Mouse (Mus musculus): ENCODE results near the gene Manba. TPM values are rescaled to one million over a fixed set of nuclear protein-coding genes. Genes with fewer than 3 reads are reported as not detected.
"Not testable (repeated sequence)": the region's sequence is repeated elsewhere in the genome, so short reads cannot be mapped to it uniquely, and the experiment has no call there.

Gene Manba
- total RNA-seq, 2 experiments from 2014 or later = 1.4 to 17.6 TPM

- no peak for ATAC-seq (replicated peaks; ENCODE audit: low FRiP score, poor library complexity, severe bottlenecking)
Measured at GRCm38 (mm10) chr3:135519584-135519983, 34.2 kb downstream of the Manba start.

- no peak for ATAC-seq (replicated peaks; ENCODE audit: low FRiP score, poor library complexity, severe bottlenecking)
Measured at GRCm38 (mm10) chr3:135521963-135522362, 36.6 kb downstream of the Manba start.

GRCm38 (mm10) chr3:135522618-135523355 lies 37.4 kb downstream of the Manba start:
- no peak for ATAC-seq (replicated peaks; ENCODE audit: low FRiP score, poor library complexity, severe bottlenecking)

GRCm38 (mm10) chr3:135524900-135525299 lies 39.5 kb downstream of the Manba start:
- ATAC-seq (replicated peaks; ENCODE audit: low FRiP score, poor library complexity, severe bottlenecking) = not testable (repeated sequence)

- no peak for ATAC-seq (replicated peaks; ENCODE audit: low FRiP score, poor library complexity, severe bottlenecking)
Measured at GRCm38 (mm10) chr3:135529670-135530069, 44.3 kb downstream of the Manba start.

GRCm38 (mm10) chr3:135531762-135532161 lies 46.4 kb downstream of the Manba start:
- ATAC-seq (replicated peaks; ENCODE audit: low FRiP score, poor library complexity, severe bottlenecking) = no peak

- ATAC-seq (replicated peaks; ENCODE audit: low FRiP score, poor library complexity, severe bottlenecking) = no peak
Measured at GRCm38 (mm10) chr3:135534103-135534502, 48.7 kb downstream of the Manba start.

GRCm38 (mm10) chr3:135546212-135546923 lies 61.0 kb downstream of the Manba start:
- ATAC-seq (replicated peaks; ENCODE audit: low FRiP score, poor library complexity, severe bottlenecking) = no peak

- ATAC-seq (replicated peaks; ENCODE audit: low FRiP score, poor library complexity, severe bottlenecking) = no peak
Measured at GRCm38 (mm10) chr3:135547298-135547697, 61.9 kb downstream of the Manba start.

- ATAC-seq (replicated peaks; ENCODE audit: low FRiP score, poor library complexity, severe bottlenecking) = no peak
Measured at GRCm38 (mm10) chr3:135552874-135553273, 67.5 kb downstream of the Manba start.

- ATAC-seq (replicated peaks; ENCODE audit: low FRiP score, poor library complexity, severe bottlenecking) = no peak
Measured at GRCm38 (mm10) chr3:135555192-135555591, 69.8 kb downstream of the Manba start.

- no peak for ATAC-seq (replicated peaks; ENCODE audit: low FRiP score, poor library complexity, severe bottlenecking)
Measured at GRCm38 (mm10) chr3:135556052-135556587, 70.7 kb downstream of the Manba start.

GRCm38 (mm10) chr3:135556851-135557662 lies 71.6 kb downstream of the Manba start:
- no peak for ATAC-seq (replicated peaks; ENCODE audit: low FRiP score, poor library complexity, severe bottlenecking)

- ATAC-seq (replicated peaks; ENCODE audit: low FRiP score, poor library complexity, severe bottlenecking) = no peak
Measured at GRCm38 (mm10) chr3:135562036-135562435, 76.6 kb downstream of the Manba start.

GRCm38 (mm10) chr3:135563163-135563689 lies 77.8 kb downstream of the Manba start:
- no peak for ATAC-seq (replicated peaks; ENCODE audit: low FRiP score, poor library complexity, severe bottlenecking)

- ATAC-seq (replicated peaks; ENCODE audit: low FRiP score, poor library complexity, severe bottlenecking) = no peak
Measured at GRCm38 (mm10) chr3:135564706-135565105, 79.3 kb downstream of the Manba start.

GRCm38 (mm10) chr3:135565306-135565705 lies 79.9 kb downstream of the Manba start:
- ATAC-seq (replicated peaks; ENCODE audit: low FRiP score, poor library complexity, severe bottlenecking) = no peak

- ATAC-seq (replicated peaks; ENCODE audit: low FRiP score, poor library complexity, severe bottlenecking) = no peak
Measured at GRCm38 (mm10) chr3:135567888-135568287, 82.5 kb downstream of the Manba start.

GRCm38 (mm10) chr3:135568633-135569032 lies 83.2 kb downstream of the Manba start:
- ATAC-seq (replicated peaks; ENCODE audit: low FRiP score, poor library complexity, severe bottlenecking) = no peak

GRCm38 (mm10) chr3:135571540-135571939 lies 86.1 kb downstream of the Manba start:
- no peak for ATAC-seq (replicated peaks; ENCODE audit: low FRiP score, poor library complexity, severe bottlenecking)

Measured in erythroid progenitor cell, adult 5-6 weeks (primary cell).